Mouse (Mus musculus): ENCODE results near the gene Ubald2. TPM values are rescaled to one million over a fixed set of nuclear protein-coding genes. Genes with fewer than 3 reads are reported as not detected.

Ubald2 gene
- polyA plus RNA-seq, 1 experiment: 574 TPM

DNA sequence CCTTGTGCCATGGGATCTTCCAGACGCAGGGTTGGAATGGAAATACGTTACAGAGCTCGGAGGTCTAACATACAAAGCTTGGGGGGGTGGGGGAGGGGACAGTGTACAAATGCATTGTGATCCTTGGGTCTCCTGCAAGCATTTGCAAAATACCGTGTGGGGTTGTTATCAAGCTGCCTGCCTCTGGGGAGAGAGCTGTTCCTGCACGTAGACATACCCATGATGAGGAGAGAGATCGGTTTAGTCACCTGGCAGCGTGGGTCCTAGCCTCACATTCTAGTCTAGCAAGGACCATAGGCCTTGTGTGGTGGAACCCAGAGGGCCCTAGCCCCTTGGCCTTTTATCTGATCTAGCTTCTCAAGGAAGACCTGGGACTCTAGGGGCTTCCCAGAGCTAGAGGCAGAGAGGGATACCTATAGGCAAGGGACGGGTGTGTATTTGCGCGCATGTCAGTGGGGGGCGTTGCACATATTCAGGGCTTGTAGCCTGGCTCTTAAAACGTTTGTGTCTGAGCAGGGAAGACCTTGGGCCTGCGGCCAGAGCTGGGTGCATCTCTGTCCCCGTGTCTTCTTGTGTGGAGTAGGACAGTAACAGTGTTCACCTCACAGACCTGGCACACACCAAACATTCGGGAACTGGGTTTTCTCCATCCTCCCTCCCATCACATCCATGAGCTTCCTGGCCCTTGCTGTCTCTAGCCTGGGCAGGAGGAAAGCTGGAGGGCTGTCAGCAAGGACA lies 8.4 kb downstream of the Ubald2 start:
- no peak for TF ChIP-seq POLR2A (IDR thresholded peaks at IDR 0.05; ENCODE audit: low read depth, low read length)
- no peak for TF ChIP-seq CTCF (IDR thresholded peaks at IDR 0.05; ENCODE audit: extremely low read depth, insufficient read length, insufficient replicate concordance, low read depth, low read length)
- peaks cover 13% of the 10 kb centered on the region for H3K36me3 ChIP-seq (ENCODE audit: control insufficient read depth, insufficient read depth, low read length)
- WGBS: 70% methylated on average over 15 of the region's 15 CpGs

DNA sequence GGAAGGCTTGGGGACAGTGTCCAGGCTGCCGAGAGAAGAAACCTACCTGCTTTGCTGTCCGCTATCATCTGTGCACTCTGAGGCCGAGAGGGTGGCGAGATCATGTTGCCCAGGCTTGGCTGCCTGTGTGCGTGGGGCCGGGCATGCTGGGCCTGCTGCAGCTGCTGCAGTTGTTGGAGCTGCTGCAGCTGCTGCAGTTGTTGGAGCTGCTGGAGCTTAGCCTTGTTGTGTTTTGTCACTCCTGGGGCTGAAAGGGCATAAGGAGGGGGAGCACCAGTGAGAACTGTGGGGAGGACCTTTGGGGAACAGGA lies 8.9 kb downstream of the Ubald2 start:
- Histone ChIP-seq H3K4me1 (ENCODE audit: control insufficient read depth, insufficient read depth, insufficient read length, low read length) (peaks cover 14% of the 10 kb centered on the region), H3K4me3 (ENCODE audit: low read depth, low read length) (no peak overlapping the region), H3K27me3 (ENCODE audit: control insufficient read depth, insufficient read depth, low read length) (no peaks in the 10 kb centered on the region), H3K36me3 (ENCODE audit: control insufficient read depth, insufficient read depth, low read length) (peaks cover 8% of the 10 kb centered on the region), H3K27ac (ENCODE audit: insufficient read depth, low read depth, low read length) (no peak overlapping the region)
- TF ChIP-seq CTCF (IDR thresholded peaks at IDR 0.05; ENCODE audit: extremely low read depth, insufficient read length, insufficient replicate concordance, low read depth, low read length): no peak
- TF ChIP-seq POLR2A (IDR thresholded peaks at IDR 0.05; ENCODE audit: low read depth, low read length): no peak
- WGBS: 68% methylated on average over 6 of the region's 6 CpGs

More for the DNA sequence above, 8.4 kb downstream of the Ubald2 start:
- H3K27ac ChIP-seq (ENCODE audit: insufficient read depth, low read depth, low read length): no peak overlapping the region
- no peaks in the 10 kb centered on the region for H3K27me3 ChIP-seq (ENCODE audit: control insufficient read depth, insufficient read depth, low read length)
- no peak overlapping the region for H3K4me3 ChIP-seq (ENCODE audit: low read depth, low read length)
- peaks cover 18% of the 10 kb centered on the region for H3K4me1 ChIP-seq (ENCODE audit: control insufficient read depth, insufficient read depth, insufficient read length, low read length)

DNA sequence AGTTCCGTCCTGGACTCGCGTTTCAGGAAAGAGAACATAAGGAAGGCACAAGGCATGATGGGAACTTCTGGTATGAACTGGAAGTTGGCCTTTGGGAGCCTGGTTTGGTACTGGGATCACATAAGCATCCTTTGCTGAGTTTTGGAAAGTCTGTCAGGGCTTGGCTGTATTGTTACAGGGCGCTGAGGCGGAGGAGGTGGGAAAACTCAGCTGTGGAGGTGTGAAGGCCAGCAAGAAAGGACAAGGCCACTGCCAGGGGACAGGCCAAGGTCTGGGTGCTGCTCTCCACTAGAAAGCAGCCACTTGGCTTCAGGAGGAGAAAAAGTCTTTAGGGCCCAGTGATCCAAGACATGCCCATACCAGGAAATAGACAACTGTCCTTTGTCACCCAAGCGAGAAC lies 9.4 kb downstream of the Ubald2 start:
- peaks cover 8% of the 10 kb centered on the region for H3K36me3 ChIP-seq (ENCODE audit: control insufficient read depth, insufficient read depth, low read length)
- no peak overlapping the region for H3K27ac ChIP-seq (ENCODE audit: insufficient read depth, low read depth, low read length)
- H3K27me3 ChIP-seq (ENCODE audit: control insufficient read depth, insufficient read depth, low read length): no peaks in the 10 kb centered on the region
- peaks cover 14% of the 10 kb centered on the region for H3K4me1 ChIP-seq (ENCODE audit: control insufficient read depth, insufficient read depth, insufficient read length, low read length)
- TF ChIP-seq CTCF (IDR thresholded peaks at IDR 0.05; ENCODE audit: extremely low read depth, insufficient read length, insufficient replicate concordance, low read depth, low read length) (no peak), POLR2A (IDR thresholded peaks at IDR 0.05; ENCODE audit: low read depth, low read length) (no peak)
- H3K4me3 ChIP-seq (ENCODE audit: low read depth, low read length): no peak overlapping the region
- 81% methylated on average over 6 of the region's 6 CpGs for WGBS

DNA sequence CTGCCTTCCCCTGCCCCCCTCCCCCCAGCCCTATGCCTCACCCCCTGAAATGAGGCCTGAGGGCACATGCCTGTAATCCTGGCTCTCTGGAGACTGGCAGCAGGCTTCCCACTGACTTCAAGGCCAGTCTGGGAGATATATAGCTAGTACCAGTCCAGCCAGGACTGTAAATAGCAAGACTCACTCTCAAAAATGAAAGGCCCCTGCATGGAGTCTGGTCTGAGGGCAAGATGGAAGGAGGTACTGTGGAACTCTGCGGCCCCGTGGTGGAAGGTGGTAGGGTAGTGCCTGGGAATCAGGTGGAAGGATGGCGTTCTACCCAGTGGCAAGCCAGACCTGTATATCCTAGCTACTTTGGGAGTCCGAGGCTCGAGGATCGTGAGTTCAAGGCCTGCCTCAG lies 10.0 kb downstream of the Ubald2 start:
- 84% methylated on average over 6 of the region's 6 CpGs for WGBS
- TF ChIP-seq CTCF (IDR thresholded peaks at IDR 0.05; ENCODE audit: extremely low read depth, insufficient read length, insufficient replicate concordance, low read depth, low read length) (no peak), POLR2A (IDR thresholded peaks at IDR 0.05; ENCODE audit: low read depth, low read length) (no peak)
- Histone ChIP-seq H3K27ac (ENCODE audit: insufficient read depth, low read depth, low read length) (no peak overlapping the region), H3K36me3 (ENCODE audit: control insufficient read depth, insufficient read depth, low read length) (peaks cover 7% of the 10 kb centered on the region), H3K27me3 (ENCODE audit: control insufficient read depth, insufficient read depth, low read length) (no peaks in the 10 kb centered on the region), H3K4me1 (ENCODE audit: control insufficient read depth, insufficient read depth, insufficient read length, low read length) (peaks cover 14% of the 10 kb centered on the region), H3K4me3 (ENCODE audit: low read depth, low read length) (no peak overlapping the region)

DNA sequence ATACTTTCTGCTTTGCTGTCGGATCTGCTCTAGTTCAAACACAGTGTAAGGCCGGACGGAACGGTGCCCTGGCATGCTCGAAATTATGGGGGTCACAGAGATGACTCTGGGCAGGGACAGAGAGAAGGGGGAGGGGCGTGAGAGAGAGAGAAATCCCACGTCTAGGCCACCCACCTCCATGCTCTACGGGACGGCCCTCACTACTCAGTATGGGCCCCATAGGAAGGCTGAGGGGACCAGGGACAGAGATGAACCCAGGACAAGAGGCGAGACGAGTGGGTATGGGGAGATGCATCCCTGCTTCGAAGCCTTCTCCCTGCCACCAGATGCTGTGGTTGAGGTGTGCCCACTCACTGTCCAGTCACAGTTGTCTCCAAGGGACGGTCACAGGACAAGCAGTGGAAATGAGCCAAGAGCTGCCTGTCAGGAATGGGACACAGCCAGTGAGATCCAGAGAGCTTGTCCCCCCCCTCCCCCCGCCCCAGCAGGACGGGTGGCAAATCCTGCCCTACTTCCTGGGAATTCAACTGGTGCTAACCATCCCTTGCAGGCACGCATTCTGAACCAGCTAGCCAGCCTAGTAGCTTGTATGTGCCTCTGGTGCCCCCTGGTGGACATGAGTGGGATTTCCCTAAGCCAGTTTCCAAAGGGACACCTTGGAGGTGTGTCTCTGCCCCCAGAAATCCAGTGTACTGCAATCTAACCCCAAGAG lies 11.9 kb downstream of the Ubald2 start:
- Histone ChIP-seq H3K4me1 (ENCODE audit: control insufficient read depth, insufficient read depth, insufficient read length, low read length) (peaks cover 8% of the 10 kb centered on the region), H3K27ac (ENCODE audit: insufficient read depth, low read depth, low read length) (no peak overlapping the region), H3K27me3 (ENCODE audit: control insufficient read depth, insufficient read depth, low read length) (no peaks in the 10 kb centered on the region), H3K36me3 (ENCODE audit: control insufficient read depth, insufficient read depth, low read length) (no peaks in the 10 kb centered on the region), H3K4me3 (ENCODE audit: low read depth, low read length) (no peak overlapping the region)
- 50% methylated on average over 16 of the region's 16 CpGs for WGBS
- peak; percentile 91; the same call in 1 of the 2 replicates for TF ChIP-seq CTCF (IDR thresholded peaks at IDR 0.05; ENCODE audit: extremely low read depth, insufficient read length, insufficient replicate concordance, low read depth, low read length)
- TF ChIP-seq POLR2A (IDR thresholded peaks at IDR 0.05; ENCODE audit: low read depth, low read length): no peak

DNA sequence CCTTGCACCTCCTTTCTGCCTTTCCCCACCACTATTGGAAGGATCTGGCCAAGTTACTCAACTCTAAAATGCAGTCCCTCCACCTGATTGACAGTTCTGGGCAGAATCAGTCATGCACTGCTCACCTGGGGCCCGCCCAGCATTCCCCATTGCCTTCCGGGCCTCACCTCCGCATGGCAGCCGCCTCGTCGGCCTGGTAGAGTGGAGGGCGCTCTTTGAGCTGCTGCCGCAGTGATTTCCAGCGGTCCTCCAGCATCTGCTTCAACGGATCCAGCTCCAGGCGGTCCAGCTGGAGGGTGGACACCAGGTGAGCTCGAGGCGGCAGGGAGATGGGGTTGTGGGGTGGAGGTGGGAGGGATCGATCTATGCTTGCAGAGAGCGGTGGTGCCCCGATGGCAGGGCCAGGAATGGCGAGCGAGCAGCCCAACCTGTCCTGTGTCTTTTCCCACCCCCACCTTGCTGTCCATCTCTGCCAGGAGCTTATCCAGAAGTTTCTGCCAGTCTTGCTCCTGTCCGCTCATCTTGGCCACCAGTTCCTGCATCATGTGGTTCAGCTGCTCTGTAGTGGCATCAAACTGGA lies 12.5 kb downstream of the Ubald2 start:
- 15% methylated on average over 19 of the region's 19 CpGs for WGBS
- Histone ChIP-seq H3K4me1 (ENCODE audit: control insufficient read depth, insufficient read depth, insufficient read length, low read length) (peaks cover 8% of the 10 kb centered on the region), H3K27me3 (ENCODE audit: control insufficient read depth, insufficient read depth, low read length) (no peaks in the 10 kb centered on the region), H3K36me3 (ENCODE audit: control insufficient read depth, insufficient read depth, low read length) (no peaks in the 10 kb centered on the region), H3K27ac (ENCODE audit: insufficient read depth, low read depth, low read length) (no peak overlapping the region), H3K4me3 (ENCODE audit: low read depth, low read length) (peak overlapping the region; percentile 13; the same call in 1 of the 2 replicates)
- TF ChIP-seq CTCF (IDR thresholded peaks at IDR 0.05; ENCODE audit: extremely low read depth, insufficient read length, insufficient replicate concordance, low read depth, low read length): no peak
- no peak for TF ChIP-seq POLR2A (IDR thresholded peaks at IDR 0.05; ENCODE audit: low read depth, low read length)

DNA sequence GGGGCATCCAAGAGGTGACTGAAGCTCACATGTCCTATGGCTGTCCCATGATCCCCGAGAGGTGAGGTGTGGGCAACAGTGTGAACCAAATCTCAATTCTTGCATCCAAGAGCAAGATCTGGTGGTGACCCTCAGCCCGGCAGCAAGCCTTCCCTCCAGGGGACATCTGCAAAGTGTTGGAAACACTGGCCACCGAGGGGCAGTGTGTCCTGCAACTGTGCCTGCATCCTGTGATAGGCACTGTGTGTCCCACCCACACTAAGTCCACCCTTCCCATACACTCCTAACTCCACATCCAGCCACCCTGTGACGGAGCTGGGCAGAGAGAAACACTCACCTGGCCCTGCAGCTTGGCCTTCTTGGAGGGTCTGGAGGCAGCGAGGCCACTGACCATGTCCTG lies 13.9 kb downstream of the Ubald2 start:
- Histone ChIP-seq H3K27ac (ENCODE audit: insufficient read depth, low read depth, low read length) (no peak overlapping the region), H3K27me3 (ENCODE audit: control insufficient read depth, insufficient read depth, low read length) (no peaks in the 10 kb centered on the region), H3K4me3 (ENCODE audit: low read depth, low read length) (no peak overlapping the region), H3K4me1 (ENCODE audit: control insufficient read depth, insufficient read depth, insufficient read length, low read length) (peaks cover 8% of the 10 kb centered on the region), H3K36me3 (ENCODE audit: control insufficient read depth, insufficient read depth, low read length) (no peaks in the 10 kb centered on the region)
- TF ChIP-seq CTCF (IDR thresholded peaks at IDR 0.05; ENCODE audit: extremely low read depth, insufficient read length, insufficient replicate concordance, low read depth, low read length): no peak
- TF ChIP-seq POLR2A (IDR thresholded peaks at IDR 0.05; ENCODE audit: low read depth, low read length): no peak
- 83% methylated on average over 5 of the region's 5 CpGs for WGBS
